Mouse (Mus musculus): ENCODE results near the gene Olfr286. TPM values are rescaled to one million over a fixed set of nuclear protein-coding genes. Genes with fewer than 3 reads are reported as not detected.

Olfr286 gene
- polyA plus RNA-seq (2012; rRNA removed) = 0.12 and 0.14 TPM in 2 replicates

DNA sequence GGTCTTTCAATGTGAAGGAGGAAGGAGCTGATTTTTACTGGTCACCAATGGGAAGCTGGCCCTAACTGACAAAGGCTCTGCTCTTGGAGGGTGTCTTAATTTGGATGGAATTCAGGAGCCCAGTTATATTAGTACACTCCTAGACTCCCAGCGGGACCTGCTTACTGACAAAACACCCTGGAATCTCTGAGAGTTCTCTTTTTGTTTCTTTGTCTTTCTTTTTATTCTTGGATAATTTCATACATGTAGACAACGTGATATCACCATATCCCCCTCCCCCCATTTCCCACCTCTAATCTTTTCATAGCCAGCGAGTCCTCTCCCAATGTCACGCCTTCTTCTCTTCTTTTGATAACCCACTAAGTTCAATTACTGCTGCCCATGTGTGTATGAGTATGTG is at the start of gene Olfr286:
TSS of gene Olfr286 (minus strand) at position 101 of the 400 bp plus-strand sequence.
- WGBS = 81% methylated on average over 4 of the region's 4 CpGs

DNA sequence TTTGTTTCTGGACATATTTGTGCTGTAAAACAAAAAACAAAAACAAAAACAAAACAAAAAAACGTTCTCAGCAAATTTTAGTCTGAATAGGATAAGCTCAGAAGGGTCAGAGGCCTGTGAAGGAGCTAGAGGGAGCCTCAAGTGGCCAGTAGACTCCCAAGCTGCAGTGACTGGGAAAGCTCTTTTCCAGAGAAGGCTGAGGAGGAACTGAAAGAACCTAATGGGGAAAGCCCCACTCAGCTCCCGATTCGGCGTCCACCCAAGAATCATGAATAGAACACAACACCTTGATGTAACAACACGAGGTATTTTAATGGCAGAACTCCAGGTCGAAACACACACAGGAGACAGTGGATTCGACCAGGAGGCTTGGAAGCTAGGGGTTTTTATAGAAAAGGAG is 23.5 kb upstream of the Olfr286 start:
- WGBS = 80% methylated on average over 7 of the region's 7 CpGs
- DNase-seq (ENCODE audit: low read depth, low spot score) = no peak

More for the DNA sequence above, at the start of gene Olfr286:
- DNase-seq (ENCODE audit: low read depth, low spot score) = no peak

DNA sequence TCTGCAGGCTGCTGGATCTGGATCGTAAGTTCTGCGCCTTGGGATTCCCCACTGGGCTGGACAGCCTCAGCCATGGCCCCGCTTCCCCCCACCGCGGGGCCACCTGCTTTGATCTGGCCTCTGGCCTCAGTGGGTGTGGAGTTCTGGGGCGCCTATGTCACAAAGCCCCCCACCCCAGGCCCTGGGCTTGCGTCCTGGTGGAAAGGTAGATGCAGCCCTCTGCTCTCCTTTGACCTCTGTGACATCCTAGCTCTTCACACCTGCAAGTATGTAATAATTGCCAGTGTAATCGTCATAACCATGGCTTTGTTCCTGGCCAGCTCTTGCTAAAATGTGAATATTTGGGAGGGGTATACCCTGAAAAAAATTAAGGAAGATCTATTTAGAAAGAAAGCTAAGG is 22.9 kb upstream of the Olfr286 start, which contains the start of gene H1fnt:
TSS of gene H1fnt (minus strand) at position 101 of the 400 bp plus-strand sequence.
- WGBS = 88% methylated on average over 8 of the region's 8 CpGs
- no peak for DNase-seq (ENCODE audit: low read depth, low spot score)

DNA sequence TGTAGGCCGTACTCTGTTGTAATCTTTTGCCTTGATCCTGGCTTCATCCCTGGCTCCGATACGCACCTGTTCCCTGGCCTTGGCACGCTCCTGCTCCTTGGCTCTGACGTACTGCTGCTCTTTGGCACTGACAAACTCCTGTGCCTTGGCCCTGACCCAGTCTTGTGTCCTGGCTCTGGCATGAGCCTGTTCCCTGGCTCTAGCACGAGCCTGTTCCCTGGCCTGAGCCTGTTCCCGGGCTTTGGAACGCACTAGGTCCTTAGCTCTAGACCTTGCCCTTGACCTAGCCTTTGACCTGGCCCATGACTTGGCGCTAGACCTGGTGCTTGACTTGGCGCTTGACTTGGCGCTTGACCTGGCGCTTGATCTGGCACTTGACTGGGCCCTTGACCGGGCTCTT is 22.0 kb upstream of the Olfr286 start:
- no peak for DNase-seq (ENCODE audit: low read depth, low spot score)
- 91% methylated on average over 13 of the region's 13 CpGs for WGBS

GRCm38 (mm10) chr15:98235442-98235841 is 1.2 kb upstream of the Olfr286 start:
- no peak for DNase-seq (ENCODE audit: low read depth, low spot score)
- 81% methylated on average over 4 of the region's 4 CpGs for WGBS

GRCm38 (mm10) chr15:98226096-98226495 is 8.2 kb downstream of the Olfr286 start:
- DNase-seq (ENCODE audit: low read depth, low spot score) = no peak
- WGBS = 80% methylated on average over 7 of the region's 7 CpGs

DNA sequence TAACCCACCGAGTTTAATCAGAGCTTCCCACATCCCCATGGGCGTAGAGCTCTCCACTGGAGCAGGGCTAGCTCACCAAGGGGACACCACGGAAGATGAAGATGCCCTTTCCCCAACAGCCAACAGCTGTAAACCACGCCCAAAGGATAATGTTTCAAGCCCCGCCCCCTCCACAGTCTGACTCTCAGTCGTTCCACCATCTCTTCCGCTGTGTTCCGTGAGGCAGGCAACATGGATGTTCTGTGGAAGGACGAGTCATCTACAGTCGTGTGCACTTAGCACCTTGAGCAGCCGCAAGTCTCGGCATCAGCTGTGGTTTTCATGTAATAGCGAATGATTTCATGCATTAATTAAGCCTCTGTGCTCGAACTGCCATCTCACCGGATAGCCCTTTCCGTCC is 8.6 kb downstream of the Olfr286 start:
- no peak for DNase-seq (ENCODE audit: low read depth, low spot score)
- WGBS = 54% methylated on average over 16 of the region's 16 CpGs

GRCm38 (mm10) chr15:98222377-98222776 is 11.9 kb downstream of the Olfr286 start:
- DNase-seq (ENCODE audit: low read depth, low spot score) = no peak

DNA sequence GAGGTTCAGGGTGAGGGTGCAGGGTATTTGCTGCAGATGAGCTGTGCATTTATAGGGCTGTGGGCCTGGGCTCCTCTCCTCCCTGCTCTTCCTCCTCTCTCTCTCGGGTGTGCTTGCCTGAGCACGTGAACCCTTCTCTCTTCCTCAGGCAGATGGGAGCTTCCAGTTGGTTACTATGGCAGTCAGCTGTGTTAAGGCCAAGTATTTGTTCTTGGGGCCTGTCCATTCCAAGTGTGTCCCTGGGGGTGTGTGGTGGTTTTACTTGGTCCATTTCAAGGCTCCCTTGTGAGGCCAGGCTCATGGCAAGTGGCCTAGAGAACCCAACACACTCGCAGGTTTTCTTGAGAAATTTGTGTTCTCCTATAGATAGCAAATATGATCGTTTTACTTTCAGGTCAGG is 13.4 kb downstream of the Olfr286 start, which contains the start of the genes Gm44579 and Olfr287:
TSS of gene Gm44579 (minus strand) at position 101 of the 400 bp plus-strand sequence.
TSS of gene Olfr287 (minus strand) at position 180 of the 400 bp plus-strand sequence.
- DNase-seq (ENCODE audit: low read depth, low spot score) = no peak
- WGBS = 59% methylated on average over 4 of the region's 4 CpGs

GRCm38 (mm10) chr15:98214130-98214529 is 20.1 kb downstream of the Olfr286 start:
- DNase-seq (ENCODE audit: low read depth, low spot score) = no peak
- WGBS = 57% methylated on average over 5 of the region's 5 CpGs

- 57% methylated on average over 5 of the region's 5 CpGs for WGBS
These were observed 20.8 kb downstream of the Olfr286 start for GRCm38 (mm10) chr15:98213336-98213870.

GRCm38 (mm10) chr15:98209676-98210075 is 24.6 kb downstream of the Olfr286 start:
- WGBS = 58% methylated on average over 7 of the region's 7 CpGs
- no peak for DNase-seq (ENCODE audit: low read depth, low spot score)

More at GRCm38 (mm10) chr15:98213336-98213870, 20.8 kb downstream of the Olfr286 start:
- DNase-seq (ENCODE audit: low read depth, low spot score) = no peak

DNA sequence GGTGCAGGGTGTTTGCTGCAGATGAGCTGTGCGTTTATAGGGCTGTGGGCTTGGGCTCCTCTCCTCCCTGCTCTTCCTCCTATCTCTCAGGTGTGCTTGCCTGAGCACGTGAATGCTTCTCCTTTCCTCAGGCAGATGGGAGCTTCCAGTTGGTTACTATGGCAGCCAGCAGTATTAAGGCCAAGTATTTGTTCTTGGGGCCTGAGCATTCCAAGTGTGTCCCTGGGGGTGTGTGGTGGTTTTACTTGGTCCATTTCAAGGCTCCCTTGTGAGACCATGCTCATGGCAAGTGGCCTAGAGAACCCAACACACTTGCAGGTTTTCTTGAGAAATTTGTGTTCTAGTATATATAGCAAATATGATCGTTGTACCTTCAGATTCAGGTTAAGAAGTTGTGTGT is 38.8 kb downstream of the Olfr286 start, which contains the start of gene Olfr288:
TSS of gene Olfr288 (minus strand) at position 101 of the 400 bp plus-strand sequence.
- no peak for DNase-seq (ENCODE audit: low read depth, low spot score)
- WGBS = 58% methylated on average over 3 of the region's 3 CpGs

DNA sequence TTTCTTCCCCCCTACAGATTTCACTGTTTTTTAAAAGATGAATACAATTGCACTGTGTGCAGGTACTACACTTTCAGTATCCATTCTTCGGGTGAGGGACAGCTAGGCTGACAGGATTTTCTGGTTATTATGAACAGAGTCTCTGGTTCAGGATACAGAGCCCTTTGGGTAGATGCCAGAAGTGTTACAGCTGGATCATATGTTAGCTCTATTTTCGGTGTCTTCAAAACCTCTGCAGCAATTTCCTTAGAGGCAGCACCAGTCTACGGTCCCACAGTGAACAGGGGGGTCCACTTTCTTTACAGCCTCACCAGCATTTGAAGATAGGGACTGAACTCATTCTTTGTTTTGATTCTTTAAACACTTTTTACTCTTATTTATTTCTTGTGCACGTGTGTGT is 49.8 kb downstream of the Olfr286 start:
- no peak for DNase-seq (ENCODE audit: low read depth, low spot score)
- WGBS = 35% methylated on average over 4 of the region's 4 CpGs

DNA sequence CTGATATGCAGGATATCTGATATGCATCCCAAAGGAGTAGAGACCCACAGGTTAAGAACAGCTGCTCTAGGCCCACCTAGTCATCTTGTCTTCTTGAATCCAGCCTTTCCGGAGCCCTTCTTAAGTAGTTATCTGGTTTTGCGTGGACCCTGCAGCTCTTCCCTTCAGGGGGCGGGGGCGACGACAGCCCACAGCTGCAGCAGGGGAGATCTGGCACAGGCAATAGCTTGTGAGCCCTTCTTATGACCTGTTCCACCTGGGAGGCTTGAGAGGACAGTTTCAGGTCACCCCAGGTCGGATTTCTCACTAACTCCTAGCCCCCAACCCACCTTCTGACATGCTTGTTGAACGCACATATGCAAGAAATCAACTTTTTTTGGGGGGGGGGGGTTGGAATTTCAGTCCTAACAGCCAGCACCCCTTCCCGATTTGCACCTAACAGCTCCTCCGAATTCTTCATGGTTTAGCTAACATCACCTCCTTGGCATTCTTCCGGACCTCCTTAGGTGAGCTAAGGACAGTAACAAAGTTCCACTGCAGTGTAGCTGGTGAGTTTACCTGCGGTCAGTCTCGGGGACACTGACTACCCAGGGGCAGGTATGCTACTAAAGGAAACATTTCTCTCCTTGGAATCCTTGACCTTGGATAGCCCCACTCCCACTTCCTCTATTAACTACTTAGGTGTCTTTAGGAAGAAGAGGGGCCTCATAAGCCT is 52.2 kb downstream of the Olfr286 start:
- WGBS = 67% methylated on average over 12 of the region's 12 CpGs
- DNase-seq (ENCODE audit: low read depth, low spot score) = no peak

- 1% methylated on average over 30 of the region's 30 CpGs for WGBS
- peak; percentile 57 for DNase-seq (ENCODE audit: low read depth, low spot score)
These were observed 53.0 kb downstream of the Olfr286 start for GRCm38 (mm10) chr15:98181132-98181711.

- WGBS = 13% methylated on average over 26 of the region's 26 CpGs
These were observed 53.6 kb downstream of the Olfr286 start for GRCm38 (mm10) chr15:98180567-98181131.

DNA sequence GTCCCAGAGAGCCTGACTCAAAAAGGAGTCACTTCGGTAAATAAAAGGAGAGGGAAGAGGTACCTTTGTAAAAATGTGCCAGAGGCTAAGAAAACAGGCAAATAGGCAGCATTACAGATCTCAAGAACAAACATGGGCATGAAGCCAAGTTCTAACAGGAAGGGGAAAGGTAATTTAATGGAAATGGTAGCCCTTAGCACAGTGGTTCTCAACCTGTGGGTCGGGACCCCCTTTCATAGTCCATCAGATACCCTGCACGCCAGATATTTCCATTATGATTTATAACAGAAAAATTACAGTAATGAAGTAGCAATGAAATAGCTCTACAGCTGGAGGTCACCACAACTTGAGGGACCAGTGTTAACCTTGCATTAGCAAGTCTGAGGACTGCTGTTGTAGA is 56.9 kb downstream of the Olfr286 start:
- no peak for DNase-seq (ENCODE audit: low read depth, low spot score)
- WGBS = 30% methylated on average over 3 of the region's 3 CpGs

More at GRCm38 (mm10) chr15:98180567-98181131, 53.6 kb downstream of the Olfr286 start:
- no peak for DNase-seq (ENCODE audit: low read depth, low spot score)

Measured in large intestine, adult 2 months (tissue).